Mouse (Mus musculus): ENCODE measurements around the gene Phf5a.

DNA sequence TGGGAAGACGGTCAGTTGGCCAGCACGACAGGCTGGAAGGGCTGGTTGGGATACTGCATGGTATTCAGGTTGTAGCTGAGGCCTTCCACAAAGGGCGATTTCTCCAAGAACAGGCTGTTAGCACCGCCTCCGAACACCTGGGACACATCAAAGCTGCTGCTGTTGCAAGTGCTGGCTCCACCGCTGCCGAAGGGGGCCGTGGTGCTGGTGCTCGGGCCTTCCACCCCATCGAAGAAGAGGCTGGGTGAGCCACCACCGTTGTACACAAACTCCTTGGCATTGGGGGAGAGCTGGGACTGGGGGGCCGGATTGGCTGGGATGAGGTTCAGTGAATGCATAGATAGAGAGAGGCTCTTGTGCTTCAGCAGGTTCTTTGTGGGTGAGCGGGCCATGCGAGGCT, 21.0 kb downstream of the Phf5a start:
- no peak for TF ChIP-seq POLR2A (IDR thresholded peaks at IDR 0.05; ENCODE audit: insufficient read length, low read depth)
- no peak for TF ChIP-seq TCF12 (IDR thresholded peaks at IDR 0.05; ENCODE audit: insufficient read depth, poor library complexity, severe bottlenecking)
- no peak for TF ChIP-seq POLR2AphosphoS2 (IDR thresholded peaks at IDR 0.05; ENCODE audit: insufficient read length, low read depth)
- TF ChIP-seq MYOD1 (IDR thresholded peaks at IDR 0.05; ENCODE audit: control insufficient read depth in 1 of 3, insufficient read length in 2 of 3, low read depth in 2 of 3), result no peak
- no peak for TF ChIP-seq CEBPB (IDR thresholded peaks at IDR 0.05; ENCODE audit: insufficient read depth, poor library complexity, severe bottlenecking)
- no peak for TF ChIP-seq SRF (IDR thresholded peaks at IDR 0.05; ENCODE audit: control insufficient read depth, insufficient read length, low read depth)
- TF ChIP-seq USF1 (IDR thresholded peaks at IDR 0.05; ENCODE audit: low read depth), result no peak
- TF ChIP-seq MYOG (IDR thresholded peaks at IDR 0.05; ENCODE audit: control insufficient read depth in 1 of 3, insufficient read depth in 1 of 3, insufficient read length in 2 of 3, low read depth in 2 of 3), result no peak
- TF ChIP-seq MAX (IDR thresholded peaks at IDR 0.05; ENCODE audit: low read depth), result no peak

Data from myocyte (in vitro differentiated cells).